Mouse (Mus musculus): ENCODE results near the gene Parvb. TPM values are rescaled to one million over a fixed set of nuclear protein-coding genes. Genes with fewer than 3 reads are reported as not detected.
A peak's percentile ranks its signal among the peaks of the same experiment; 100 is the strongest.

The Parvb gene
- total and polyA plus RNA-seq, 3 experiments, result 0.04 to 2.3 TPM; not detected in 1

DNA sequence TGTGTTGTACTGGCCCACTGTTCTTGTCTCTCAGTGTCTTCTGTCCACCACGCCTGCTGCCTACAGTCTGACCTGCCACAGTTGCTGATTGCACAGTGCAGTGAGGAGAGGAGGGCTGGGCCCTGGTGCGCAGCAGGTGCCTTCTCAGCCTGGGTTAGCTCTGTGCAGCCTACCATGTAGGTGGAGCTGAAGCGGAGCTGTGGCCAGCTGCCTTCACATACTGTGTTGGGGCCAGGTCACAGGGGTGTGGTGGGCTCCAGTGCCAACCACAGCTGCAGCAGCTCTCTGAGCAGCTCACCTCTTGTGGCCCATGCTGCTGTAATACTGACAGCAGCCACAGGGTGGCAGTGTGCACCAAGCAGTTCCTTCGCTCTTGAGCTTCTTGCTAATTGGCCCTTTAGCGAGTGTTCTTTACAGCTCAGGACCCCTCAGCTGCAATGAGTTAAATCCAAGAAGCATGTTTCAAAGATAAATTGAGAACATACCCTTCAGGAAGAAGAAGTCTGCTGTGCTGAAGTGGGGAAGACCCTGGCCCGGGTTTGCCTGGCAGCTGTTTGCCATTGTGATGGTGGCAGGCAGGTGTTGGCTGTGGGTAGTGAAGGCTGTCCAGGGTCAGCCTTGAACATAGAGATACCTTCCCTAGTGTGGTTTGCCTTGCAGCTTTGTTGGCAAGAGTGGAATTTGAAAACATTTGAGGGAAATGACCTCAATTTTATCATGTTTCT lies 19.6 kb upstream of the Parvb start:
- H3K36me3 ChIP-seq (replicated peaks in 1 of 2; ENCODE audit: control insufficient read depth in 1 of 2, insufficient read depth in 1 of 2, low read length in 1 of 2), result peaks cover 52 to 75% of the 10 kb centered on the region in 2 experiments
- TF ChIP-seq MYC (IDR thresholded peaks at IDR 0.05; ENCODE audit: low read depth, low read length), result peak; percentile 16; the same call in 1 of the 2 replicates
- no peak for TF ChIP-seq UBTF (IDR thresholded peaks at IDR 0.05; ENCODE audit: low read depth, low read length)
- TF ChIP-seq SIN3A (IDR thresholded peaks at IDR 0.05; ENCODE audit: low read length), result no peak
- no peak for TF ChIP-seq MAFK (IDR thresholded peaks at IDR 0.05; ENCODE audit: insufficient replicate concordance, low read length)
- TF ChIP-seq TCF12 (IDR thresholded peaks at IDR 0.05; ENCODE audit: low read depth, low read length), result no peak
- TF ChIP-seq RCOR1 (conservative IDR thresholded peaks at IDR 0.05; ENCODE audit: low read depth, low read length), result no peak
- no peak for TF ChIP-seq USF1 (IDR thresholded peaks at IDR 0.05; ENCODE audit: low read depth, low read length)
- TF ChIP-seq CTCF (conservative IDR thresholded peaks at IDR 0.05 in 1 of 2, IDR thresholded peaks at IDR 0.05 in 1 of 2; ENCODE audit: low read depth in 2 of 2, low read length in 2 of 2), result peak; percentile 93 to 96
- no peak for TF ChIP-seq TBP (conservative IDR thresholded peaks at IDR 0.05; ENCODE audit: low read depth, low read length)
- TF ChIP-seq JUN (IDR thresholded peaks at IDR 0.05; ENCODE audit: insufficient read depth, low read depth, low read length), result no peak
- peak; percentile 94 for TF ChIP-seq RAD21 (IDR thresholded peaks at IDR 0.05; ENCODE audit: low read depth, low read length)
- TF ChIP-seq ZC3H11A (IDR thresholded peaks at IDR 0.05; ENCODE audit: low read depth, low read length), result peak; percentile 9; the same call in 1 of the 2 replicates
- peak; percentile 88 for TF ChIP-seq SMC3 (IDR thresholded peaks at IDR 0.05; ENCODE audit: low read depth, low read length)
- TF ChIP-seq E2F4 (IDR thresholded peaks at IDR 0.05; ENCODE audit: insufficient replicate concordance, low read depth, low read length), result no peak
- dilution Hi-C loops (cut with MboI; ENCODE audit: extremely low pct_ligation_motif_present, extremely low pct_unique_long_range_greater_than_20kb, low sequenced_read_pairs), result no loop called here

DNA sequence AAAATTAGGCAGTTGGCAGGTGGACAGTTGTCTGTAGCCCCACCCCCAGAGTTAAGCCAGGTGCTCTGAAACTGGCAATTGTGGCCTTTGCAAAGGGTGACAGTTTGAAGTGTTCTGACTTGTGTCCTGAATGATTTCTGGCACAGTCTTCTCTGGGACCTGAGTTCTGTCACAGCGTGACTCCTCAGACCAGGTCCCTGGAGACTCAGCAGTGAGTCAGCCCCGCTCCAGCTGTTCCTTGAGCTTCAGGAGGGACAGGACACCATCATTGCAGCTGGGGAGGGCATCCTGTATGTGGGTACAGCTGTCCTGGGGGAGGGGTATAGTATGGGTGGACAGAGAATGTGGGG lies 19.1 kb upstream of the Parvb start:
- Histone ChIP-seq H3K4me1 (ENCODE audit: control insufficient read depth in 1 of 2, insufficient read depth in 2 of 2) (peaks cover 18 to 46% of the 10 kb centered on the region in 2 experiments), H3K27me3 (replicated peaks) (no peaks in the 10 kb centered on the region), H3K9ac (ENCODE audit: insufficient read depth, low read depth) (no peak overlapping the region), H3K9me3 (replicated peaks; ENCODE audit: low read length) (no peaks in the 10 kb centered on the region), H3K79me2 (replicated peaks; ENCODE audit: control insufficient read depth, extremely low read depth, insufficient read depth, poor library complexity, severe bottlenecking) (no peaks in the 10 kb centered on the region), H3K36me3 (replicated peaks in 1 of 2; ENCODE audit: control insufficient read depth in 1 of 2, insufficient read depth in 1 of 2, low read length in 1 of 2) (peaks cover 50 to 70% of the 10 kb centered on the region in 2 experiments), H3K4me2 (ENCODE audit: insufficient read depth, low read depth, poor library complexity, severe bottlenecking) (0 out of 2 replicates have a peak overlapping the region, but pooled peaks have one; percentile 2), H3K4me3 (replicated peaks in 1 of 3; ENCODE audit: low read depth in 2 of 3, low read length in 2 of 3, poor library complexity in 1 of 3) (no peak overlapping the region), H3K27ac (ENCODE audit: insufficient read depth, low read depth) (peak overlapping the region; percentile 30)
- DNase-seq (ENCODE audit: extremely low read depth), result peak; percentile 84
- in situ Hi-C loops (cut with MboI; ENCODE audit: low pct_ligation_motif_present, low pct_unique_long_range_greater_than_20kb, low sequenced_read_pairs) (no loop called here), dilution Hi-C loops (cut with MboI; ENCODE audit: extremely low pct_ligation_motif_present, extremely low pct_unique_long_range_greater_than_20kb, low sequenced_read_pairs) (no loop called here)
- TF ChIP-seq E2F4 (IDR thresholded peaks at IDR 0.05; ENCODE audit: insufficient replicate concordance, low read depth, low read length) (no peak), POLR2A (IDR thresholded peaks at IDR 0.05; ENCODE audit: low read depth, low read length) (no peak), USF1 (IDR thresholded peaks at IDR 0.05; ENCODE audit: low read depth, low read length) (no peak), JUND (conservative IDR thresholded peaks at IDR 0.05; ENCODE audit: low read depth, low read length) (no peak), CHD1 (IDR thresholded peaks at IDR 0.05; ENCODE audit: low read depth, low read length) (no peak), CHD2 (IDR thresholded peaks at IDR 0.05; ENCODE audit: low read length) (peak; percentile 22; the same call in 1 of the 2 replicates), ELF1 (IDR thresholded peaks at IDR 0.05; ENCODE audit: low read depth, low read length) (no peak), MAX (IDR thresholded peaks at IDR 0.05; ENCODE audit: low read length) (no peak), BHLHE40 (IDR thresholded peaks at IDR 0.05; ENCODE audit: low read depth, low read length) (peak; percentile 57), ETS1 (conservative IDR thresholded peaks at IDR 0.05; ENCODE audit: low read depth, low read length) (peak; percentile 96), ZNF384 (IDR thresholded peaks at IDR 0.05; ENCODE audit: low read depth, low read length) (no peak), SMC3 (IDR thresholded peaks at IDR 0.05; ENCODE audit: low read depth, low read length) (no peak), UBTF (IDR thresholded peaks at IDR 0.05; ENCODE audit: low read depth, low read length) (no peak), EP300 (IDR thresholded peaks at IDR 0.05; ENCODE audit: low read length) (peak; percentile 82), MEF2A (IDR thresholded peaks at IDR 0.05; ENCODE audit: borderline replicate concordance, low read depth, low read length) (peak; percentile 73; the same call in 1 of the 2 replicates), ZKSCAN1 (IDR thresholded peaks at IDR 0.05; ENCODE audit: borderline replicate concordance, low read depth, low read length) (no peak), POLR2AphosphoS2 (IDR thresholded peaks at IDR 0.05; ENCODE audit: low read depth, low read length) (no peak), RAD21 (IDR thresholded peaks at IDR 0.05; ENCODE audit: low read depth, low read length) (no peak), TBP (conservative IDR thresholded peaks at IDR 0.05; ENCODE audit: low read depth, low read length) (no peak), USF2 (conservative IDR thresholded peaks at IDR 0.05; ENCODE audit: low read depth, low read length) (no peak), GABPA (IDR thresholded peaks at IDR 0.05; ENCODE audit: insufficient replicate concordance, low read depth, low read length) (no peak), KAT2A (IDR thresholded peaks at IDR 0.05; ENCODE audit: insufficient replicate concordance, low read length) (no peak), MAZ (IDR thresholded peaks at IDR 0.05; ENCODE audit: low read depth, low read length) (peak; percentile 72), MYC (IDR thresholded peaks at IDR 0.05; ENCODE audit: low read depth, low read length) (no peak)

More for the DNA sequence above, 19.6 kb upstream of the Parvb start:
- H3K4me3 ChIP-seq (replicated peaks in 1 of 3; ENCODE audit: low read depth in 2 of 3, low read length in 2 of 3, poor library complexity in 1 of 3), result no peak overlapping the region
- no peaks in the 10 kb centered on the region for H3K79me2 ChIP-seq (replicated peaks; ENCODE audit: control insufficient read depth, extremely low read depth, insufficient read depth, poor library complexity, severe bottlenecking)
- H3K27ac ChIP-seq (ENCODE audit: insufficient read depth, low read depth), result peak overlapping the region; percentile 42
- H3K4me2 ChIP-seq (ENCODE audit: insufficient read depth, low read depth, poor library complexity, severe bottlenecking), result 0 out of 2 replicates have a peak overlapping the region, but pooled peaks have one; percentile 2
- H3K9ac ChIP-seq (ENCODE audit: insufficient read depth, low read depth), result no peak overlapping the region
- peaks cover 18 to 41% of the 10 kb centered on the region in 2 experiments for H3K4me1 ChIP-seq (ENCODE audit: control insufficient read depth in 1 of 2, insufficient read depth in 2 of 2)
- no peaks in the 10 kb centered on the region for H3K27me3 ChIP-seq (replicated peaks)
- no peaks in the 10 kb centered on the region for H3K9me3 ChIP-seq (replicated peaks; ENCODE audit: low read length)
- peak; percentile 83 for DNase-seq (ENCODE audit: extremely low read depth)
- in situ Hi-C loops (cut with MboI; ENCODE audit: low pct_ligation_motif_present, low pct_unique_long_range_greater_than_20kb, low sequenced_read_pairs), result no loop called here

Measured in CH12.LX (cell line).